Mouse (Mus musculus) myocyte (in vitro differentiated cells): ENCODE measurements at regions not wholly inside any gene's neighbourhood (a gene's known extent, or its start where the extent isn't known, plus 50 kb on each side); places are given as distances from the start of the nearest gene placed in this dataset.

Experiments
- MAX ChIP-seq: IDR thresholded peaks from one replicate; pipeline ENCODE4 v1.6.1; 2011; ENCODE audit warnings: low read depth, mild to moderate bottlenecking, control low read depth
- POLR2A ChIP-seq: IDR thresholded peaks from one replicate; pipeline ENCODE4 v1.6.1; 2011; ENCODE audit warnings: low read depth, mild to moderate bottlenecking, control low read depth, moderate library complexity; ENCODE audit not compliant: insufficient read length
- POLR2AphosphoS2 ChIP-seq: IDR thresholded peaks from one replicate; pipeline ENCODE4 v1.6.1; 2011; ENCODE audit warnings: low read depth, control low read depth; ENCODE audit not compliant: insufficient read length
- REST ChIP-seq: IDR thresholded peaks from one replicate; pipeline ENCODE4 v1.6.1; 2011; ENCODE audit warnings: mild to moderate bottlenecking, control low read depth, moderate library complexity; ENCODE audit not compliant: insufficient read depth, insufficient read length
- TCF12 ChIP-seq: IDR thresholded peaks from one replicate; pipeline ENCODE4 v1.6.1; 2011; ENCODE audit warnings: mild to moderate bottlenecking, control low read depth; ENCODE audit not compliant: poor library complexity, insufficient read depth, severe bottlenecking
- USF1 ChIP-seq: IDR thresholded peaks from one replicate; pipeline ENCODE4 v1.6.1; 2011; ENCODE audit warnings: low read depth, mild to moderate bottlenecking, control low read depth, moderate library complexity

DNA sequence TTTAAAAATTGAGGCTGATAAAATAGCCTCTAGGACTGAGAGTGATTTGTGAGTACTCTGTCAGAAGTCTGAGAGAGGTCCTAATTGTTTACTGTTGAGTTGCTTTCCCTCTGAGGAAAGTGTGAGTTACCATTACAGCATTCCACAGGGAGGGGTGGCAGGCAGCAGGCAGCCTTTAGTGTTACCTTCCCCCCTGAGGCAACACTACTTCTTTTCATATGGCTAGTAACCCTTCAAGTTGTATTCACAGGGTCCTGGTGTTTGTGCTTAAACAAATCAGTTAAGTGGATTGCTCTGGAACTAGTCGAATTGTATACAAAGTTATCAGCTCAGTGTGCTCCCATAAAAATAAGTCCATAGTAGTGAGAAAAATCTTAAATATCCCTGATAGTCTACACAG is 2845.7 kb upstream of the Gm7489 start:
- TF ChIP-seq POLR2AphosphoS2 = no peak
- no peak for TF ChIP-seq MAX
- no peak for TF ChIP-seq POLR2A
- no peak for TF ChIP-seq TCF12
- TF ChIP-seq USF1 = no peak
- TF ChIP-seq REST = no peak
